Mouse (Mus musculus) limb, embryonic 12.5 days (tissue): Measurements from ENCODE around the gene Pex3. TPM values are rescaled to one million over a fixed set of nuclear protein-coding genes. Genes with fewer than 3 reads are reported as not detected.

ENCODE experiments used
- ATAC-seq: fragments of 200-750 bp; cut with Nextera tagmentation; 2 replicates; pipeline ENCODE4 v1.8.0; 2017; ENCODE audit warnings: low read depth, moderate TSS enrichment; ENCODE audit not compliant: insufficient number of reproducible peaks, insufficient read depth, low FRiP score, low TSS enrichment
- H3K27ac ChIP-seq: fragments of 300-500 bp; sonication (generic); 2 replicates; pipeline ENCODE4 v1.5.1; 2016; ENCODE audit warnings: mild to moderate bottlenecking, moderate library complexity
- H3K27me3 ChIP-seq: fragments of 300-500 bp; sonication (generic); 2 replicates; pipeline ENCODE4 v1.6.1; 2016; ENCODE audit warnings: mild to moderate bottlenecking, moderate library complexity
- H3K36me3 ChIP-seq: fragments of 300-500 bp; sonication (generic); 2 replicates; pipeline ENCODE4 v1.6.1; 2016; ENCODE audit warnings: mild to moderate bottlenecking, moderate library complexity
- H3K4me1 ChIP-seq: fragments of 300-500 bp; sonication (generic); replicated peaks from 2 replicates; pipeline ENCODE4 v1.6.1; 2016
- H3K4me2 ChIP-seq: fragments of 300-500 bp; sonication (generic); 2 replicates; pipeline ENCODE4 v1.6.1; 2016; ENCODE audit warnings: mild to moderate bottlenecking, moderate library complexity
- H3K4me3 ChIP-seq: fragments of 300-500 bp; sonication (generic); replicated peaks from 2 replicates; pipeline ENCODE4 v1.5.1; 2016; ENCODE audit warnings: mild to moderate bottlenecking
- H3K9ac ChIP-seq: fragments of 300-500 bp; sonication (generic); replicated peaks from 2 replicates; pipeline ENCODE4 v1.6.1; 2016; ENCODE audit warnings: mild to moderate bottlenecking, moderate library complexity
- H3K9me3 ChIP-seq: fragments of 300-500 bp; sonication (generic); 2 replicates; pipeline ENCODE4 v1.6.1; 2016; ENCODE audit warnings: mild to moderate bottlenecking, moderate library complexity
- WGBS: fragments of 180-500 bp; shearing (Covaris S2); methylation state at CpG from one replicate; pipeline ENCODE4 v1.1.7; 2016; 5-methylcytosine and 5-hydroxymethylcytosine counted together
- polyA plus RNA-seq: library from polyadenylated mRNA; unstranded; fragments of >200 nt; fragmentation: Nextera tagmentation; extraction: Ambion mirVana; gene quantifications from 2 replicates; pipeline ENCODE4 v1.2.1, GENCODE M21; 2016

The Pex3 gene
- polyA plus RNA-seq, 1 experiment from 2014 or later: 20.3 TPM

DNA sequence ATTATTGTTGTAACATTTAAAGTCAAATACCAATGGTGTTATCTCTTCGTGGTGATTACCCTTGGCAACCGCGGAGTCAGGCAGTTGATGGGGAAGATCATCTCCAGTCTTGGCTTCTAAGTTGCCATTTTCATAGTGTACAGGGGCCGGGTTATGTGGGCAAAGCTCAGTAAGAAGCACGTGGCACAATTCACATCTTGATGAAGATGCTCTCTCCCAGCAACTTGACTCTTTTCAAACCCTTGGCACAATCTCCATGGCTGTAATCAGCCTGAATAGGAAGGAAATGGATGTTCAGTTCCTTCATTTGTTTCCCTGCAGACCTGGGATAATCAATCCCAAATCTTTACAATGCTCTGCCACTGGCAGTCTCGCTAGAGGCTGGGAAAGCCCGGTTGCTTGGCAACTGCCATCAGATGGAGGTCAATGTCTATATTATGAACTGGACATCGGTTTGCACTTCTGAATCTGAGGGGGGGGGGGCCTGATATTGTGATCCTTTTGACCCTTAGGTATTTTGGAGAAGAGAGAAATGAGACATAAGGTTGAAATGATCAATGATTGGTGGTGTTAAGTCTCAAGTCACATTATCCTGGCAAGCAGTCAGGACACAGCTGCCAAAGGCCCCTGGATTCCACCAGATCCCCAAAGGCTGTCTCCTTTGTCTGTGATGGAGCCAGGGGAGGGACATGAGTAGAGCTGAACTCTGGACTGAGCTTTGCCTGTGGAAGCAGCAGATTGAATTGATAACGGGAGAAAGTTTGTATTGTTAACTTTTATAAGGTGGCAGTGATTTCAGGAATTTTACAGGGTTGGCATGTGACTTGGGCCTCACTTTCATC is 18.0 kb upstream of the Pex3 start:
- Histone ChIP-seq H3K4me3 (no peak overlapping the region), H3K4me1 (peaks cover 17% of the 10 kb centered on the region), H3K27me3 (peaks cover 21% of the 10 kb centered on the region; the same call in 1 of the 2 replicates), H3K36me3 (no peaks in the 10 kb centered on the region), H3K4me2 (no peak overlapping the region), H3K27ac (no peak overlapping the region), H3K9me3 (no peaks in the 10 kb centered on the region), H3K9ac (no peak overlapping the region)
- 71% methylated on average over 9 of the region's 9 CpGs for WGBS
- ATAC-seq: no peak

DNA sequence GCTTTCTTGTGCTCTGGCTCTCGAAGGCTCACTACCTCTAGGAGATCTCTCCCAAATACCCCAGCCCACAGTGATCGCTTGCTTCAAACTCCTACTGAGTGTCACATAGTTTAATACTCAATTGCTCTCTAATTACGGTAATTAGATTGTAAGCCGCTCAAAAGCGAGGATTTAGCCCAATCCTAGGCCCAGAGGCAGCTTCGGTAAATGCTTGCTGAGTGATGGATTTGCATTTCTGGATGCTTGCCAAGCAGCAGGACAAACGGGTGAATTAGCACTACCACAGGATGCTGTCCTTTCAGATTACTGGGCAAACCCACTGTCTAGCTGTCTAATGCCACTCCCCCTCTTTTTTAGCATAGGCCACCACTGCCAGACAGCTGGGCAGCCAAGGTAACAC is 16.9 kb upstream of the Pex3 start:
- Histone ChIP-seq H3K4me2 (no peak overlapping the region), H3K4me3 (no peak overlapping the region), H3K27ac (no peak overlapping the region), H3K4me1 (peaks cover 22% of the 10 kb centered on the region), H3K9ac (no peak overlapping the region), H3K36me3 (no peaks in the 10 kb centered on the region), H3K9me3 (no peaks in the 10 kb centered on the region), H3K27me3 (peaks cover 26% of the 10 kb centered on the region; the same call in 1 of the 2 replicates)
- 40% methylated on average over 7 of the region's 7 CpGs for WGBS
- ATAC-seq: no peak

DNA sequence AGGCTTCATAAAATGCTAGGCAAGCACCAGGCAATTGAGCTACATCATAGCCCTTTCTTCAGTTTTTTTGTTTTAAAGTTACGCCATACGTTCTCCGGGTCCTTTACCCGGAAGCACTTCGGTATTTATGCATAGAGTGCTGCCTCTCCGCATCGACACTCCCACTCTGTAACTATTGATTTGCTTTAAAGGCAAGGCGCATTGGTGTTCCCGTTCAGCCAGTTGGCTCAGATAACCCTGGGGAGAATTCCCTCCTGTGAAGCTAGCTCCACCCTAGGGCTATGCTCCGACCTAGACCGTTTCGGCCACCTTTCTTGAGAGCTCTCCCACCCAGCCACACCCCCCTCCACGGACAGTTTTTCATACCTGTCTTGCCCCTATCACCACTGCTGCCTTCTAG is 13.5 kb upstream of the Pex3 start:
- Histone ChIP-seq H3K9ac (no peak overlapping the region), H3K4me2 (no peak overlapping the region), H3K27me3 (peaks cover 26% of the 10 kb centered on the region; the same call in 1 of the 2 replicates), H3K27ac (no peak overlapping the region), H3K36me3 (peaks cover 19% of the 10 kb centered on the region), H3K9me3 (no peaks in the 10 kb centered on the region), H3K4me3 (no peak overlapping the region), H3K4me1 (peaks cover 25% of the 10 kb centered on the region)
- ATAC-seq: no peak
- 58% methylated on average over 13 of the region's 13 CpGs for WGBS

DNA sequence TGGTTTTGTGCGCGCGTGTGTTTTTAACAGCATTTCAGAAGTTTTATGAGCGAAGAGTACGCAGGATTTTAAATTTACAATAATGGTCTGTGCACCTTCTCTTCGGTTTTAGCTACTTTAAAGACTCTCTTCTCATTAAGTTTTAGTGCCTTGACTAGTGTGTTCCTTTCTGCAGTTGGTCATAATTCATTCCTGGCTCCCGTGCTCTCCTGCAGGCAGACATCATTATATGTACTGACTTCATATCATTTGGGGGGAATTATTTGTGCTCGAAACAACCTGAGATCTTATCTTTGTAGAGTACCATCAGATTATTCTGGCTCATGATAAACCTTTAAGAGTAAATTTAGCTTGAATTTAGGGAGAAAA is 12.1 kb upstream of the Pex3 start:
- H3K36me3 ChIP-seq: peaks cover 32% of the 10 kb centered on the region
- peak overlapping the region; percentile 39 for H3K4me2 ChIP-seq
- ATAC-seq: peak; percentile 14; the same call in 1 of the 2 replicates
- H3K27ac ChIP-seq: no peak overlapping the region
- 8% methylated on average over 8 of the region's 8 CpGs for WGBS
- no peaks in the 10 kb centered on the region for H3K9me3 ChIP-seq
- peaks cover 25% of the 10 kb centered on the region; the same call in 1 of the 2 replicates for H3K27me3 ChIP-seq
- H3K4me3 ChIP-seq: peak overlapping the region; percentile 15
- H3K4me1 ChIP-seq: peaks cover 22% of the 10 kb centered on the region
- H3K9ac ChIP-seq: no peak overlapping the region

DNA sequence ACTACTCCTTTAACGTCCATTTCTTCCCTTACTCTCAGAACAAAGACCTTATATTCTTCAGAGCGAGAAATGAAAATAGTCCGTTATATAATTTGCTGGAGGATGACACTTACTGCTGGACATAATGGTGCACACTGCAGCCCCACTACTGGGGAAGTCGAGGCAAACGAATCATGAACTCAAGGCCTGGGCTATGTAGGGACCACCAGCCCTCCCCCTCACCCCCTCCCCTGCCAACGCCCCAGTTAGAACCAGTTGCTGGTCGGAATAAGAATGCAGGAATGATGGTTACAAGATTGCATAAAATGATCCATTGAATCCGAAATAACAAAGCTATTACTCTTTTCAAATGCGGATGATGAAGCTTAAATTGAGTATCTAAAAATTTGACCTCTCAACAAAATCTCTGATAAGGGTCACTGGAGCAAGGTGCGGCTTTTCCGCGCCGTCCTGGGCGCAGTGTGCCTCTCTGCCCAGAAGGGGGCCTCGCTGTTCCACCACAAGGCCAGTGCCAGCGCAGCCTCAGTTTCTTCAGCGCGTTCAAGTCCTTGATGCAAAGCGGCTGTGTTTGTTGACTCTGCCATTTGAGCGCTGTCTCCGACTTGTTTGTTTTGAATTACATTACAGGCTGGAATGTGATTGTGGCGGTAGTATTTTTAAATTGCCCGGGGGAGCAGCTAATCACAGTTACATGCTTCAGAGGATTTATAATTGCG is 11.6 kb upstream of the Pex3 start:
- Histone ChIP-seq H3K27me3 (peaks cover 20% of the 10 kb centered on the region; the same call in 1 of the 2 replicates), H3K4me2 (peak overlapping the region; percentile 39), H3K9me3 (no peaks in the 10 kb centered on the region), H3K27ac (no peak overlapping the region), H3K4me1 (peaks cover 17% of the 10 kb centered on the region), H3K9ac (no peak overlapping the region), H3K36me3 (peaks cover 33% of the 10 kb centered on the region), H3K4me3 (peak overlapping the region; percentile 15)
- WGBS: 26% methylated on average over 24 of the region's 24 CpGs
- ATAC-seq: peak; percentile 73; the same call in 1 of the 2 replicates

DNA sequence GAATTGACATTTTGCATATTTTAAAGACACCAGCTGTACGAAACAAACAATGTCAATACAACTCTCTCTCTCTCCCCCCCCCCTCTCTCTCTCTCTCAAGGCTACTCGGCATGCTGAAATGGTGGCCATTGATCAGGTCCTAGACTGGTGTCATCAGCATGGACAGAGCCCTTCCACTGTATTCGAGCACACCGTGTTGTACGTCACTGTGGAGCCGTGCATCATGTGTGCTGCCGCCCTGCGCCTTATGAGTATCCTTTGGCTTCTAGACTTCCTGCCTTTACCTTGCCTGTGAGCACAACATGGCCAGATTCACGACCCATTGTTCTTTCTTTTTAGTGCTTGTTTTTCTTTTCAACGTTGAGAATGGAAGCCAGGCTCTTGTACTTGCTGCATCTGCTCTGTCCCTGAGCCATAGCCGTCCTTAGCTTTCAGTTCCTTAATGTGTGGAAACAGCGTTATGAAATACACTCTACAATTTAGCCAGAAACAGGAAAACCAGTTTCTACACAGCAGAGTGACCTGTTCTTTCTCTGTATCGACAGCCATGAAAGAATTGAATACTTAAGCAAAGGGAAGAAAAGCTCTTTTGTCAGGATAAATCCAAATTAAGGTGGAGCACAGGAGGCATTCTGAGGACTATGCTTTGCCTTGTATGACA is 7.2 kb upstream of the Pex3 start:
- H3K4me1 ChIP-seq: peaks cover 4% of the 10 kb centered on the region; the same call in 1 of the 2 replicates
- H3K27me3 ChIP-seq: no peaks in the 10 kb centered on the region
- H3K9ac ChIP-seq: no peak overlapping the region
- ATAC-seq: no peak
- H3K27ac ChIP-seq: no peak overlapping the region
- H3K4me3 ChIP-seq: no peak overlapping the region
- peaks cover 33% of the 10 kb centered on the region for H3K36me3 ChIP-seq
- 91% methylated on average over 13 of the region's 13 CpGs for WGBS
- no peak overlapping the region for H3K4me2 ChIP-seq
- no peaks in the 10 kb centered on the region for H3K9me3 ChIP-seq

DNA sequence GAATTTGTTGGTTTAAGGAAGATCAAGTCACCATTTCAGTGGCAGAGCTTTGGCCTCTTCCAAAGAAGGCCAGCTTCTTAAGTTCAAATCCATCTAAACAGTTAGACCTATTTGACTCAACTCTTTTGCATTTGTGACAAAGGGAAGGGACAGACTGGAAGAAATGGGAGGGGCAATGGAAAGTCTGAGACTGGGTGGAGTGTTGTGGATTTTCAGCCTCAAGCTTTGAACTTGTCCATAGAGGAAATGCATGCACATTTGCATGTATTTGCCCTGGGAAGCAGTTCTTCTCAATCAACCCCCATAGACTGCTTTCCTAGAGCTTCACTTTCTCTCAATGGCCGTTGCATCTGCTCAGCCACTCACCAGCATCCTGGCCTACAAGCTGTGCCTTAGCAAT is 1.4 kb upstream of the Pex3 start:
- H3K27ac ChIP-seq: no peak overlapping the region
- no peaks in the 10 kb centered on the region for H3K27me3 ChIP-seq
- H3K9me3 ChIP-seq: no peaks in the 10 kb centered on the region
- ATAC-seq: no peak
- WGBS: 87% methylated on average over 1 of the region's 1 CpGs
- H3K4me2 ChIP-seq: no peak overlapping the region
- H3K36me3 ChIP-seq: no peaks in the 10 kb centered on the region
- H3K4me3 ChIP-seq: no peak overlapping the region
- peaks cover 5% of the 10 kb centered on the region for H3K4me1 ChIP-seq
- H3K9ac ChIP-seq: no peak overlapping the region

DNA sequence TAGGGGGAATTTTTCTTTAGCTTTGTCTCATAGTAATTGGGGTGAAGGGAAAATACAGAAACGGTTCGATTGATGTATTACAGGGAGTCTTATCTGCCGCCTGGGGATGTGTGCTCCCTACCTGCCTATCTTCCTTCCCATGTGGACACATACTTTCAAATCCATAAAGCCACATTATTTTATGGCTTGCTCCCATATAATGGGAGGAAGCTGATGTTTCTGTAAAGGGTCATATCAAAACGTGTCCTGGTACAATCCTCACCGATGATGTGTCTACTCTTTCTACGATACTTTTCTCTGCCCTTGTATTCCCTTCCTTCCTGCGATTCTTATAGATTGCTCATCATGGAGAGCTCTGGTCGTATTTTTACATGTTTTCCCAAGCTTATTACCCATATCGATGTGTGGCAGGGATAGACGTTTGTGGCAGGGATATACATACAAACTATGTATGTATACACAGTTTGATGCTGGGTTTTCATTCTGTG is 600 bp upstream of the Pex3 start:
- H3K27me3 ChIP-seq: no peaks in the 10 kb centered on the region
- peak overlapping the region; percentile 77 for H3K9ac ChIP-seq
- 33% methylated on average over 10 of the region's 10 CpGs for WGBS
- peaks cover 5% of the 10 kb centered on the region for H3K4me1 ChIP-seq
- no peaks in the 10 kb centered on the region for H3K36me3 ChIP-seq
- H3K4me2 ChIP-seq: peak overlapping the region; percentile 68
- H3K4me3 ChIP-seq: peak overlapping the region; percentile 65
- no peaks in the 10 kb centered on the region for H3K9me3 ChIP-seq
- ATAC-seq: 0 out of 2 replicates have a peak, but pooled peaks have one; percentile 11
- H3K27ac ChIP-seq: no peak overlapping the region; the same call in 1 of the 2 replicates

DNA sequence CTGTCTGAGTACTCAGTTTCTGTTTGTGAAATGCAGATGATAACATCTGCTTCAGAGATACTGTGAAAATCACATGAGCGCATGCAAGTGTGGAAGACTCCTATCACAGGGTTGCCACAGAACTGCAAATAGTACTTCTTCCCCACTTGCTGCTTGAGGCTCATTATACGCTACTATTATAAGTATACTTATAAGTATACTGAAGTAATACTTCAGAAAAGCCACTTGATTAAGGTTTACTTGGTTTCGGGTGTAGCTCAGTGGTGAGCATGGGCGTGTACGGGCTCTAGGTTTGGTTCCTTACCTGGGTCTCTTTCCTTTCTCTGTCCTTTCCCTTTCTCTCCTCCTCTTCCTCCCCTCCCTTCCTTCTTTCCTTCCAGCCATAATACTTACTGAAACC is 11.2 kb downstream of the Pex3 start:
- Histone ChIP-seq H3K9me3 (no peaks in the 10 kb centered on the region), H3K9ac (no peak overlapping the region), H3K4me1 (no peaks in the 10 kb centered on the region), H3K27ac (no peak overlapping the region), H3K4me3 (no peak overlapping the region), H3K36me3 (peaks cover 33% of the 10 kb centered on the region), H3K4me2 (no peak overlapping the region), H3K27me3 (no peaks in the 10 kb centered on the region)
- WGBS: 94% methylated on average over 5 of the region's 5 CpGs
- ATAC-seq: no peak

DNA sequence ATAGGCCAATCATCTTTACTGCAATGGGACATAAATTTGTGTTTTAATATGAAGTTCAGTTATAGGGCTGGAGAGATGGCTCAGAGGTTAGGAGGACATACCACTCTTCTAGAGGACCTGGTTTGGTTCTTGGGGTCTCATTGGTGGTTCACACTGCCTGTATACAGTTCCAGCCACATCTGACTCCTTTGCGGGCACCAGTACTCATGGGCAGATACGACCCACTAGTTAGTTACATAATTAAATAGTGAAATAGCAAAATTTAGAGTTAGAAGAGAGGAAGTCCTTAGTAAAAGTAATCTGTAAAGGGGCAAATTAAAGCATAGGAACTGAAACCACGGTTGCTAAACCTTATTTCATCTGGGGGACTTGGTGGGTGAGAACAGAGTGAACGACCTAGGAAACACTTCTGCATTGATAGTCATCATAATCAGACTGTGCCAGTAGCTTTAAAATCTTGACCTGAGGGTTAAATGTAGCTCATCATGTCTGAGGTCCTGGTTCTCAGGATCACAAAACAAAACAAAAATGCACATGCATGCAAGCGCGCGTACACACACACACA is 13.1 kb downstream of the Pex3 start:
- 94% methylated on average over 7 of the region's 7 CpGs for WGBS
- Histone ChIP-seq H3K4me3 (no peak overlapping the region), H3K4me2 (no peak overlapping the region), H3K36me3 (peaks cover 38% of the 10 kb centered on the region), H3K9ac (no peak overlapping the region), H3K4me1 (no peaks in the 10 kb centered on the region), H3K9me3 (no peaks in the 10 kb centered on the region), H3K27me3 (no peaks in the 10 kb centered on the region), H3K27ac (no peak overlapping the region)
- no peak for ATAC-seq

DNA sequence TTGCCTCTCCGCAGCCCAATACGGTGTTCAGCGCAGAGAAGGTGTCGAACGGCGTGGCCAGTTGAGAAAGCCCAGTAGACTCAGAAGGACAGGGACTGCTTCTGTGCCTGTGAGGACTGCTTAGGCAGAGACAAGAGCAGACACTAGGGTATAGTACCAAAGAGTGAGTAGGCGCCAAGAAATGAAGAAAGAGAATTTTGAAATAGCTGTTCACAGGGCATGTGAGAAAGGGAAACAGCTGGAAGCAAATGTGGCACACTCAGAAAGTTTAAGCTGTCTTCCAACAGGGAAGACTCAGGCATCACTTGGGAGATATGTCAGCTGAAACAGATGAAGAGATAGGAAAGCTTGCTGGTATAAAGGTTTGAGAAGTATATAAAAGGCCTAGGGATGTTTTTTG is 16.2 kb downstream of the Pex3 start:
- no peak for ATAC-seq
- no peak overlapping the region for H3K4me3 ChIP-seq
- peaks cover 46% of the 10 kb centered on the region for H3K36me3 ChIP-seq
- no peak overlapping the region for H3K4me2 ChIP-seq
- no peaks in the 10 kb centered on the region for H3K4me1 ChIP-seq
- no peaks in the 10 kb centered on the region for H3K27me3 ChIP-seq
- H3K9ac ChIP-seq: no peak overlapping the region
- no peaks in the 10 kb centered on the region for H3K9me3 ChIP-seq
- H3K27ac ChIP-seq: no peak overlapping the region
- WGBS: 96% methylated on average over 7 of the region's 7 CpGs
